Mouse (Mus musculus): ENCODE measurements around the gene Ube2t. TPM values are rescaled to one million over a fixed set of nuclear protein-coding genes. Genes with fewer than 3 reads are reported as not detected.

Ube2t gene
- polyA plus RNA-seq, 1 experiment from 2014 or later = 36.4 TPM

DNA sequence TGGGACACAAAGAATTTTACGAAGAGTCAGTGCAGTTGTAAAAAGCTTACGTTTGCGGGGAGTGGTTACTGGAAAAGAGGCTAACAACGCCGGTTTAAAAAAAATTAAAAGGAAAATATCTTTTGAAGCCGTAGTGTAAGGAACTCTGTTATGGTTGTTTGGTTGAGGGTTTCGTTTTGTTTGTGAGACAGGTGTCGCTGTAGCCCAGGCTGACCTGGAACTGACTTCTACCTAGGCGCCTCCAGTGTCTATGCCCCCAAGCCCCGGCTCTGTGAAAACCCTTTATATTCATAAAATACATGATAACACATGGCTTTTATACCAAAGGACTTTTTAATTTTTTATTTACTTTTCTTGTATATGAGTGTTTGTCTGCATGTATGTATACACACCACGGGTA lies 456 bp downstream of the Ube2t start:
- DNase-seq (peak; percentile 41), ATAC-seq (ENCODE audit: insufficient read depth) (peak; percentile 53)
- no peaks in the 10 kb centered on the region for H3K9me3 ChIP-seq (ENCODE audit: low read depth, low read length)
- H3K4me1 ChIP-seq (ENCODE audit: insufficient read depth) = peaks cover 4% of the 10 kb centered on the region; the same call in 1 of the 2 replicates
- 2% methylated on average over 11 of the region's 11 CpGs for WGBS
- no peaks in the 10 kb centered on the region for H3K27me3 ChIP-seq (ENCODE audit: insufficient read depth, low read length)
- H3K9ac ChIP-seq = peak overlapping the region; percentile 64
- 0 out of 2 replicates have a peak, but pooled peaks have one; percentile 2 for TF ChIP-seq CTCF (IDR thresholded peaks at IDR 0.05; ENCODE audit: low read depth)
- peak overlapping the region; percentile 65 for H3K4me3 ChIP-seq (ENCODE audit: low read depth, low read length)
- H3K36me3 ChIP-seq (ENCODE audit: insufficient read depth) = peaks cover 3% of the 10 kb centered on the region; the same call in 1 of the 2 replicates
- H3K4me2 ChIP-seq = peak overlapping the region; percentile 80
- H3K27ac ChIP-seq (ENCODE audit: low read depth) = peak overlapping the region; percentile 51

DNA sequence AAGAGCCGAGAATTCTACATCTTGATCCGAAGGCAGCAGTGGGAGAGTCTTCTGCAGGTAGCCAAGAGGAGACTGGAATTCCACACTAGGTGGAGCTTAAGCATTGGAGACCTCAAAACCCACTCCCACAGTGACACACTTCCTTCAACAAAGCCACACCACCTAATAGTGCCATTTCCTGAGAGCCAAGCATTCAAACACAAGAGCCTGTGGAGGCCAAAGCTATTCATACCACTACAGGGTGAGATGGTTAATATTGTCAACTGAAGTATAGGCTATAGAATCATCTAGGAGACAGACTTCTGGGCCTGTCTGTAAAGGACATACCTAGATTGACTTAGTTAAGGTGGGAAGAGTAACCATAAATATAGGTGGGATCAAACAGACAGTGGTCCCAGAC lies 3.1 kb downstream of the Ube2t start:
- no peaks in the 10 kb centered on the region for H3K9me3 ChIP-seq (ENCODE audit: low read depth, low read length)
- ATAC-seq (ENCODE audit: insufficient read depth) (no peak), DNase-seq (no peak)
- H3K4me2 ChIP-seq = no peak overlapping the region
- WGBS = 96% methylated on average over 2 of the region's 2 CpGs
- peaks cover 28% of the 10 kb centered on the region for H3K36me3 ChIP-seq (ENCODE audit: insufficient read depth)
- peaks cover 4% of the 10 kb centered on the region; the same call in 1 of the 2 replicates for H3K4me1 ChIP-seq (ENCODE audit: insufficient read depth)
- H3K9ac ChIP-seq = no peak overlapping the region
- H3K27ac ChIP-seq (ENCODE audit: low read depth) = no peak overlapping the region
- no peaks in the 10 kb centered on the region for H3K27me3 ChIP-seq (ENCODE audit: insufficient read depth, low read length)
- no peak for TF ChIP-seq CTCF (IDR thresholded peaks at IDR 0.05; ENCODE audit: low read depth)
- no peak overlapping the region for H3K4me3 ChIP-seq (ENCODE audit: low read depth, low read length)

DNA sequence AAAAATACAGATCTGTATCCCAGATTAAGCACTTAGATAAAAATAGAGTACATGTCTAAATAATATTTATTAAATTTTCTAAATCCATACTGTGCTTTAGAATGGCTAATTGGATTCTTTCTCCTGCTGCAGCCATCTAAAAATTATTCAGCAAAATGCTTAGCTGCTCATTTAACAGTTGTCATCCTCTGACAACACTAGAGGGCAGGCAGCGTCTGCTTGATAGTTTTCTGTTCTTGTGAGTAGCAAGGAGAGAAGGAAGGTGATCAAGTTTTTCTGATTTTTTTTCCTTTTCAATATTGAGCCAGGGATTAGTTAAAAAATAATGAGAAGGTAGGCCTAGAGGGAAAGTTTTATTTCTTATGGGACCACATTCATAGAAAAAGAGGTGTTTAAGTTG lies 10.6 kb downstream of the Ube2t start:
- WGBS = 62% methylated on average over 1 of the region's 1 CpGs
- Histone ChIP-seq H3K27me3 (ENCODE audit: insufficient read depth, low read length) (no peaks in the 10 kb centered on the region), H3K4me3 (ENCODE audit: low read depth, low read length) (no peak overlapping the region), H3K4me1 (ENCODE audit: insufficient read depth) (no peaks in the 10 kb centered on the region), H3K27ac (ENCODE audit: low read depth) (no peak overlapping the region), H3K9me3 (ENCODE audit: low read depth, low read length) (no peaks in the 10 kb centered on the region), H3K4me2 (no peak overlapping the region), H3K9ac (no peak overlapping the region), H3K36me3 (ENCODE audit: insufficient read depth) (peaks cover 53% of the 10 kb centered on the region)
- ATAC-seq (ENCODE audit: insufficient read depth) (no peak), DNase-seq (peak; percentile 35)
- TF ChIP-seq CTCF (IDR thresholded peaks at IDR 0.05; ENCODE audit: low read depth) = peak; percentile 52

DNA sequence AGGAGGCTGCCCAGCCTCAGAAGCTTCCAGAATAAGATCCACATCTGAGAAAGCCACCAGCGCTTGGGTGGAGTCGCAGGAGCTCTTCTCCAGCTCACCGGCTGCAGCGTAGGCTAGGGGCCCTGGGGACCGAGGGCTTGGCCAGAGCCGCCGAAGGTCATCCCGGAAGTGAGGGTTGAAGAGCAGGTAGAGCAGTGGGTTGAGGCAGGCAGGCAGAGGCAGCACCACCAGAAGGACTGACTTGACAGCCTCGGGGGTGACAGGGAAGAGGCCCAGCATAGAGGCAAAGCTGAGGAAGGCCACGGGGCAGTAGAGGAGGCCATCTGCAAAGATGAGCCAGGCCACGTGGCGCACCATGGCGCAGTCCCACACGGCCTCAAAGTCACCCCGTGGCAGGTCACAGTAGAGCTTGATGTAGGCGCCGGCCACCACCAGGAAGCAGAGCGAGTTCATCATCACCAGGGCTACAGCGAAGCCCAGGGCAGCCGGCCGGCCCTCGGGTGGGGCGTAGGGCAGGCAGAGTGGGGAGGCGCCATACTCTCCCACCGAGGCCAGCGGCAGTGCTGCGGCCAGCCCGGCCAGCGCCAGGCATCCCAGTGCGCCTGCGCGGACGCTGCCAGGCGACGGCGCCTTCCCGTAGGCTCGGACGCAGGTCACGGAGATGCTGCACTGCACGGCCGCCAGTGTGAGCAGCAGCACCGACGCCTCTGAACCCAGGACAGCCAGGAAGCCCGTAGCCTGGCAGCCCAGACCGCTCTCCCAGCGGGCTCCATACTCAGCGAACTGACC lies 25.0 kb downstream of the Ube2t start:
- no peaks in the 10 kb centered on the region for H3K36me3 ChIP-seq (ENCODE audit: insufficient read depth)
- peak; percentile 84 for ATAC-seq (ENCODE audit: insufficient read depth)
- peaks cover 17% of the 10 kb centered on the region; the same call in 1 of the 2 replicates for H3K27me3 ChIP-seq (ENCODE audit: insufficient read depth, low read length)
- H3K4me3 ChIP-seq (ENCODE audit: low read depth, low read length) = peak overlapping the region; percentile 39
- H3K4me2 ChIP-seq = peak overlapping the region; percentile 73
- WGBS = 31% methylated on average over 48 of the region's 48 CpGs
- H3K27ac ChIP-seq (ENCODE audit: low read depth) = no peak overlapping the region
- TF ChIP-seq CTCF (IDR thresholded peaks at IDR 0.05; ENCODE audit: low read depth) = no peak
- H3K9ac ChIP-seq = peak overlapping the region; percentile 43
- DNase-seq = peak; percentile 85
- no peaks in the 10 kb centered on the region for H3K9me3 ChIP-seq (ENCODE audit: low read depth, low read length)
- H3K4me1 ChIP-seq (ENCODE audit: insufficient read depth) = no peaks in the 10 kb centered on the region

DNA sequence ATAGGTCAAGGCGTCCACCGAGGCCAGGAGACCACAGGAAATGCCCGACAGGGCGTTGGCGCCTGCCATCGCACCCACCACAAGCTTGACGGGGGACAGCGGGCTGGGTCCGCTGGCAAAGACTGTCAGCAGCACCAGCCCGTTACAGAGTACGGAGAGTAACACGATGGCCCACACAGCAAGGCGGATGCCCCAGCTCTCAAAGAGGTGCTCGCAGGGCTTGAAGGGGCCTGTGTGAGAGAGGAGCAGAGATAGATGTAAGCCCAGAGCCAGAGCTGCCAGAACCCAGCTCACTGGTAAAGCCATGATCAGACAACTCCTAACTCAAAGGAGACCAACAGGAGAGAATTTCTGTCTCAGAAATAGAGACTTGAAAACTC lies 25.6 kb downstream of the Ube2t start:
- Histone ChIP-seq H3K36me3 (ENCODE audit: insufficient read depth) (no peaks in the 10 kb centered on the region), H3K9ac (peak overlapping the region; percentile 43), H3K27me3 (ENCODE audit: insufficient read depth, low read length) (peaks cover 17% of the 10 kb centered on the region; the same call in 1 of the 2 replicates), H3K9me3 (ENCODE audit: low read depth, low read length) (no peaks in the 10 kb centered on the region), H3K4me1 (ENCODE audit: insufficient read depth) (no peaks in the 10 kb centered on the region), H3K4me2 (peak overlapping the region; percentile 73), H3K4me3 (ENCODE audit: low read depth, low read length) (peak overlapping the region; percentile 39), H3K27ac (ENCODE audit: low read depth) (no peak overlapping the region)
- WGBS = 9% methylated on average over 14 of the region's 14 CpGs
- ATAC-seq (ENCODE audit: insufficient read depth) (peak; percentile 36), DNase-seq (no peak)
- TF ChIP-seq CTCF (IDR thresholded peaks at IDR 0.05; ENCODE audit: low read depth) = no peak

DNA sequence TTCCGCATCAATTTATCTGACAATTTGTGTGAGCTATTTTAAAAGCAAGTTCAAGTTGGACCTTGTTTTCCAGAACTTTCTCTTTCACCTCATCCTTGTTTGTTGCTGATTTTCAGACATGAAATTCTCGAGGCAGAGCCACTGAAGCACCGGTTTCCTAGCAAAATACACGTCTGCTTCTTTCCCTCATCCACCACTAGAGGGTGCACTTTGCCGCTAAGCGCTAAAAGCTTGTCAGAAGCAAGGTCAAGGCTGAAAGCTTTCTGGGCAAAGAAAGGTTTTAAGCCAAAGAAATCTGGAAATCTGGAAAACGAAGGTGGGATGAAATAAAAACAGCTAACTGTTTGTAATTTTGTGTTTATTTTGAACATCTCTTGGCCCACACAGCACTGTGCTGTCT lies 27.0 kb downstream of the Ube2t start:
- Histone ChIP-seq H3K9me3 (ENCODE audit: low read depth, low read length) (no peaks in the 10 kb centered on the region), H3K27me3 (ENCODE audit: insufficient read depth, low read length) (peaks cover 17% of the 10 kb centered on the region; the same call in 1 of the 2 replicates), H3K4me3 (ENCODE audit: low read depth, low read length) (no peak overlapping the region), H3K4me1 (ENCODE audit: insufficient read depth) (no peaks in the 10 kb centered on the region), H3K4me2 (no peak overlapping the region), H3K9ac (no peak overlapping the region), H3K36me3 (ENCODE audit: insufficient read depth) (no peaks in the 10 kb centered on the region), H3K27ac (ENCODE audit: low read depth) (no peak overlapping the region)
- DNase-seq = peak; percentile 96
- 7% methylated on average over 7 of the region's 7 CpGs for WGBS
- TF ChIP-seq CTCF (IDR thresholded peaks at IDR 0.05; ENCODE audit: low read depth) = peak; percentile 96
- ATAC-seq (ENCODE audit: insufficient read depth) = no peak

DNA sequence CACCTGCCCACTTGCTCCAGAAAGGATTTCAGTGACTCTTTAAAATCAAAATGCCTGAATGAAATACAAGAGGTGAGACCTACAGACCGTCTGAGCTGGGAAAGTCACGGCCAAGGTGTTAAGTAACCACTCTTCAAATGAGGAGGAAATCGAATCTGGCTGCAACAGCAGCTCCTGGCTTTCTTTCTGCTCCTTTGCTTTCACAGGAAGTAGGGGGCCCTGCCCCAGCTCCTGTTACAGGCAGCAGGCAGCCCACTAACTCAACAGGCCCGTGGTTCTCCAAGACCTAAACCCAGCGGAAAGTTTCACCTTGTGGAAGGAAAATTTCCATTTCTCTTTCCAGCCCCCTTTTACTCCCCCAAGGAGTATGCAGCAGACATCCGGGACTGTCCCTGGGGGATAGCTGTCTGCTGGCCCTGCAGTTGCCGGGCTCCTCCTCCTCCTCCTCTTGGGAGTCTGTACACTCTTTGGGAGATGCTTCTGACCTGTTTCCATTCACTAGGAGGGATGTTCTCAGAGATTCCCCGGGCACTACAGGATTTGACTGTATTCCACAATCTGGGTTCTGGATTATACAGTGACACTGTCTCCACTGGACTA lies 29.8 kb downstream of the Ube2t start:
- Histone ChIP-seq H3K9ac (no peak overlapping the region), H3K27ac (ENCODE audit: low read depth) (no peak overlapping the region), H3K4me2 (no peak overlapping the region), H3K9me3 (ENCODE audit: low read depth, low read length) (no peaks in the 10 kb centered on the region), H3K4me1 (ENCODE audit: insufficient read depth) (no peaks in the 10 kb centered on the region), H3K4me3 (ENCODE audit: low read depth, low read length) (no peak overlapping the region), H3K27me3 (ENCODE audit: insufficient read depth, low read length) (peaks cover 17% of the 10 kb centered on the region; the same call in 1 of the 2 replicates), H3K36me3 (ENCODE audit: insufficient read depth) (no peaks in the 10 kb centered on the region)
- no peak for DNase-seq
- TF ChIP-seq CTCF (IDR thresholded peaks at IDR 0.05; ENCODE audit: low read depth) = no peak
- ATAC-seq (ENCODE audit: insufficient read depth) = no peak
- WGBS = 25% methylated on average over 8 of the region's 8 CpGs
